Mouse (Mus musculus) layer of hippocampus, adult 9-11 months (tissue): ENCODE results near the gene Zfp292.

Experiments used
- DNase-seq: peaks from one replicate; pipeline ENCODE4 v3.0.0; 2022

The Zfp292 gene

GRCm38 (mm10) chr4:34881851-34882250 is 909 bp downstream of the Zfp292 start:
- no peak for DNase-seq

GRCm38 (mm10) chr4:34880921-34881650 is 1.7 kb downstream of the Zfp292 start:
- no peak for DNase-seq

- no peak for DNase-seq
Observed at GRCm38 (mm10) chr4:34874234-34874633, 8.5 kb downstream of the Zfp292 start.

GRCm38 (mm10) chr4:34872896-34873495 is 9.8 kb downstream of the Zfp292 start:
- DNase-seq: no peak

GRCm38 (mm10) chr4:34869813-34870212 is 12.9 kb downstream of the Zfp292 start:
- DNase-seq: no peak

- DNase-seq: no peak
Observed at GRCm38 (mm10) chr4:34861438-34861837, 21.3 kb downstream of the Zfp292 start.

GRCm38 (mm10) chr4:34859416-34859815 is 23.3 kb downstream of the Zfp292 start:
- DNase-seq: no peak

GRCm38 (mm10) chr4:34858903-34859302 is 23.9 kb downstream of the Zfp292 start:
- no peak for DNase-seq

- no peak for DNase-seq
Observed at GRCm38 (mm10) chr4:34855966-34856365, 26.8 kb downstream of the Zfp292 start.

- DNase-seq: no peak
Observed at GRCm38 (mm10) chr4:34852051-34852450, 30.7 kb downstream of the Zfp292 start.

- no peak for DNase-seq
Observed at GRCm38 (mm10) chr4:34850156-34850555, 32.6 kb downstream of the Zfp292 start.

- DNase-seq: no peak
Observed at GRCm38 (mm10) chr4:34847679-34848309, 35.0 kb downstream of the Zfp292 start.

GRCm38 (mm10) chr4:34843839-34844238 is 38.9 kb downstream of the Zfp292 start:
- DNase-seq: no peak

GRCm38 (mm10) chr4:34842826-34843225 is 39.9 kb downstream of the Zfp292 start:
- DNase-seq: no peak

- no peak for DNase-seq
Observed at GRCm38 (mm10) chr4:34831496-34831895, 51.3 kb downstream of the Zfp292 start.

GRCm38 (mm10) chr4:34829456-34829855 is 53.3 kb downstream of the Zfp292 start:
- DNase-seq: no peak

- DNase-seq: no peak
Observed at GRCm38 (mm10) chr4:34823901-34824300, 58.9 kb downstream of the Zfp292 start.

- DNase-seq: no peak
Observed at GRCm38 (mm10) chr4:34819904-34820303, 62.9 kb downstream of the Zfp292 start.

GRCm38 (mm10) chr4:34801166-34802034 is 81.4 kb downstream of the Zfp292 start:
- no peak for DNase-seq

GRCm38 (mm10) chr4:34798005-34798404 is 84.8 kb downstream of the Zfp292 start:
- no peak for DNase-seq

GRCm38 (mm10) chr4:34797294-34797983 is 85.3 kb downstream of the Zfp292 start:
- DNase-seq: no peak

GRCm38 (mm10) chr4:34796294-34796693 is 86.5 kb downstream of the Zfp292 start:
- no peak for DNase-seq

GRCm38 (mm10) chr4:34786476-34786875 is 96.3 kb downstream of the Zfp292 start:
- no peak for DNase-seq
